Mouse (Mus musculus) layer of hippocampus, adult 9-10 months (tissue): ENCODE measurements around the gene Plxna4.

ENCODE experiments used
- DNase-seq: peaks from one replicate; pipeline ENCODE4 v3.0.0; 2022; ENCODE audit warnings: low spot score

The Plxna4 gene

GRCm38 (mm10) chr6:32167725-32168124 lies 420.3 kb downstream of the Plxna4 start:
- no peak for DNase-seq

- no peak for DNase-seq
Measured at GRCm38 (mm10) chr6:32160370-32160769, 427.6 kb downstream of the Plxna4 start.

- no peak for DNase-seq
Measured at GRCm38 (mm10) chr6:32159931-32160330, 428.1 kb downstream of the Plxna4 start.

- no peak for DNase-seq
Measured at GRCm38 (mm10) chr6:32158347-32158746, 429.6 kb downstream of the Plxna4 start.

GRCm38 (mm10) chr6:32153170-32153569 lies 434.8 kb downstream of the Plxna4 start:
- DNase-seq: no peak

- no peak for DNase-seq
Measured at GRCm38 (mm10) chr6:32150836-32151235, 437.2 kb downstream of the Plxna4 start.

- DNase-seq: no peak
Measured at GRCm38 (mm10) chr6:32144771-32145170, 443.2 kb downstream of the Plxna4 start.

GRCm38 (mm10) chr6:32139537-32139936 lies 448.5 kb downstream of the Plxna4 start:
- DNase-seq: no peak

GRCm38 (mm10) chr6:32126914-32127313 lies 461.1 kb downstream of the Plxna4 start:
- DNase-seq: no peak

- DNase-seq: no peak
Measured at GRCm38 (mm10) chr6:32122584-32123265, 465.3 kb downstream of the Plxna4 start.

- DNase-seq: no peak
Measured at GRCm38 (mm10) chr6:32120931-32121330, 467.1 kb downstream of the Plxna4 start.

- no peak for DNase-seq
Measured at GRCm38 (mm10) chr6:32109207-32109606, 478.8 kb downstream of the Plxna4 start.

- no peak for DNase-seq
Measured at GRCm38 (mm10) chr6:32105547-32106275, 482.3 kb downstream of the Plxna4 start.
